Mouse (Mus musculus): ENCODE measurements around the gene Agbl1. TPM values are rescaled to one million over a fixed set of nuclear protein-coding genes. Genes with fewer than 3 reads are reported as not detected.

The Agbl1 gene
- total RNA-seq, 1 experiment, result not detected

DNA sequence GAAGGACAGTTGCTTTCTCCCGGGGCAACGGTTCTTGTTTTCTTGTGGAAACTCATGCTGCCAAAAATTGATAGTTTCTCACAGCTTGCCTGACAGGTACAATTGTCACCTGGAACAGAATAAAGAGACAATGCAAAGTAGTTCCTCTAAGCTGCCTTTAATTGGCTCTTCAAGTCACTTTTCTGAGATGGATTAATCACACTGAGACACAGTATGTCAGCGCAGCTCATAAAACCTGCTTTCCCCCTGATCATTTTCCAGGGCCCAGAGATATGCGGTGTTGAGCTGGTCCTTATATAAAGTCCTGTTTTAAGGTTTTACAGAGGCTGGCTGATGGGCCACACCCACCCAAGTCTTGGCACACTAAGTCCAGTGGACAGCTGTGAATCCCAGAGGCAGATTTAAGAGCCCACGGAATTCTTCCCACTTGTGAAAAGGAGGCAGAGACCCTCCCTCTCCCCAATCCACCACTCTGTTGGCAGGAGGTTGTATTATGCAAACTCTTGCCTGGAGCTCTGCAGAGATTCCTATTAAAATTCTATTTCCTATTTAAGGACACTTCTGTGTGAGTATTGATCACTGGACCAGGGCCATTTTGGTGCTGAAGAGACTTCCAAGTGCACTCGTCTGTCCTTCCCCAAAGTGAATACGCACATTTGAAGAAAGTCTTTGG, 9.8 kb upstream of the Agbl1 start:
- H3K4me1 ChIP-seq (ENCODE audit: control insufficient read depth in 2 of 2, insufficient read depth in 2 of 2, low read length in 2 of 2, poor library complexity in 1 of 2), result no peaks in the 10 kb centered on the region
- DNase-seq (ENCODE audit: low read depth, low spot score), result no peak
- no peak overlapping the region for H3K9ac ChIP-seq (ENCODE audit: insufficient read depth, low read depth, low read length, poor library complexity, severe bottlenecking)
- no peak overlapping the region for H3K27ac ChIP-seq (ENCODE audit: insufficient read depth, low read depth, low read length, poor library complexity, severe bottlenecking)
- no peaks in the 10 kb centered on the region for H3K9me3 ChIP-seq (ENCODE audit: control insufficient read depth, insufficient read depth, low read depth, low read length)
- no peaks in the 10 kb centered on the region for H3K36me3 ChIP-seq (ENCODE audit: control insufficient read depth, insufficient read depth, low read length, poor library complexity, severe bottlenecking)
- TF ChIP-seq CHD2 (IDR thresholded peaks at IDR 0.05; ENCODE audit: low read depth, low read length) (no peak), HCFC1 (IDR thresholded peaks at IDR 0.05; ENCODE audit: borderline replicate concordance, insufficient read depth, low read length) (no peak), ZNF384 (IDR thresholded peaks at IDR 0.05; ENCODE audit: low read depth, low read length) (no peak), MAFK (IDR thresholded peaks at IDR 0.05; ENCODE audit: insufficient read depth, low read depth, low read length) (no peak), ZC3H11A (IDR thresholded peaks at IDR 0.05; ENCODE audit: borderline replicate concordance, low read depth, low read length) (no peak)
- in situ Hi-C loops (cut with MboI; ENCODE audit: low sequenced_read_pairs in 2 of 2, unreplicated experiment in 2 of 2), result no loop called here
- no peak overlapping the region for H3K4me3 ChIP-seq (ENCODE audit: insufficient read depth in 1 of 2, low read depth in 1 of 2, low read length in 2 of 2, poor library complexity in 1 of 2, severe bottlenecking in 1 of 2)

DNA sequence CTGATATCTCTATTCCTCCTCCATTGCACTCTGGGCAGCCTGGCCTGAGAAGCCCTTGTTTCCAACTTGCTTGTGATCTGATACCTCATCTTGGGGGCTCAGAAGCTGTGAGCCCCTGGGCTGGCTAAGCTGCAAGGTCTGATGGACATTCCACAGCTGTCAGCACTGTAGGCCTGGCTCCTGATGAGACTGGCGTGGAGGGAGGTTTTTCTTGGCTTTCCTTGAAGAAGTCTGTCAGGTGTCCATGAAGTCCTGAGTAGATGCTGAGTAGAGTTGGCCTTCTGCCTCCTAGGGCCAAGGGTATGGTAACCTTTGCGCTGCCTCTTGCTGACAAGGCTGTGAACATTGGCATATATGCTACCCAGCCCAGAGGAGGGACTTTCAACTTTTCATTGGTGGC, 7.0 kb upstream of the Agbl1 start:
- H3K9ac ChIP-seq (ENCODE audit: insufficient read depth, low read depth, low read length, poor library complexity, severe bottlenecking), result no peak overlapping the region
- DNase-seq (ENCODE audit: low read depth, low spot score), result no peak
- no peak for TF ChIP-seq CHD2 (IDR thresholded peaks at IDR 0.05; ENCODE audit: low read depth, low read length)
- no peak for TF ChIP-seq HCFC1 (IDR thresholded peaks at IDR 0.05; ENCODE audit: borderline replicate concordance, insufficient read depth, low read length)
- TF ChIP-seq ZC3H11A (IDR thresholded peaks at IDR 0.05; ENCODE audit: borderline replicate concordance, low read depth, low read length), result no peak
- no peak for TF ChIP-seq MAFK (IDR thresholded peaks at IDR 0.05; ENCODE audit: insufficient read depth, low read depth, low read length)
- TF ChIP-seq ZNF384 (IDR thresholded peaks at IDR 0.05; ENCODE audit: low read depth, low read length), result no peak
- no peaks in the 10 kb centered on the region for H3K9me3 ChIP-seq (ENCODE audit: control insufficient read depth, insufficient read depth, low read depth, low read length)
- H3K27ac ChIP-seq (ENCODE audit: insufficient read depth, low read depth, low read length, poor library complexity, severe bottlenecking), result no peak overlapping the region
- no peaks in the 10 kb centered on the region for H3K4me1 ChIP-seq (ENCODE audit: control insufficient read depth in 2 of 2, insufficient read depth in 2 of 2, low read length in 2 of 2, poor library complexity in 1 of 2)
- H3K4me3 ChIP-seq (ENCODE audit: insufficient read depth in 1 of 2, low read depth in 1 of 2, low read length in 2 of 2, poor library complexity in 1 of 2, severe bottlenecking in 1 of 2), result no peak overlapping the region
- no peaks in the 10 kb centered on the region for H3K36me3 ChIP-seq (ENCODE audit: control insufficient read depth, insufficient read depth, low read length, poor library complexity, severe bottlenecking)
- in situ Hi-C loops (cut with MboI; ENCODE audit: low sequenced_read_pairs in 2 of 2, unreplicated experiment in 2 of 2), result no loop called here

DNA sequence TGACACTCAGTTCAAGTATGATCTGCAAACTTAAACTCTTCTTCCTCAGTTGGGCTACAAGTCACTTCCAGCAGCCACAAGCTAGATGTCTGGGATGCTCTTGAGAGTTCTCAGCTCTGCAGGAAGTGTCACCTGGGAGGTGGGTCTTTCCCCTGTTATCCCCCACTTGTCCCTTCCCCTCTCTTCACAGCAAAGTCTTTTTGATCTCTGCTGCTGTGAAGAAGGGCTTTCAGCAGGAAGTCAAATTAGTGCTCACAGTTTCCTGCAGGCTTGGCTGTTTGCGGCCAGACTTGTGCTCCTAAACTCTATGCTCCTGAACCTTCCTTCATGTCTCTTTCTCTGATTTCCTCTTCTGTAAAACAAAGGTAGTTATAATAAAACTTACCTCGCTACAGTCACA, 806 bp upstream of the Agbl1 start:
- no peak for TF ChIP-seq HCFC1 (IDR thresholded peaks at IDR 0.05; ENCODE audit: borderline replicate concordance, insufficient read depth, low read length)
- no peak for TF ChIP-seq ZNF384 (IDR thresholded peaks at IDR 0.05; ENCODE audit: low read depth, low read length)
- TF ChIP-seq MAFK (IDR thresholded peaks at IDR 0.05; ENCODE audit: insufficient read depth, low read depth, low read length), result no peak
- TF ChIP-seq CHD2 (IDR thresholded peaks at IDR 0.05; ENCODE audit: low read depth, low read length), result no peak
- TF ChIP-seq ZC3H11A (IDR thresholded peaks at IDR 0.05; ENCODE audit: borderline replicate concordance, low read depth, low read length), result no peak
- no peak overlapping the region for H3K4me3 ChIP-seq (ENCODE audit: insufficient read depth in 1 of 2, low read depth in 1 of 2, low read length in 2 of 2, poor library complexity in 1 of 2, severe bottlenecking in 1 of 2)
- H3K4me1 ChIP-seq (ENCODE audit: control insufficient read depth in 2 of 2, insufficient read depth in 2 of 2, low read length in 2 of 2, poor library complexity in 1 of 2), result no peaks in the 10 kb centered on the region
- in situ Hi-C loops (cut with MboI; ENCODE audit: low sequenced_read_pairs in 2 of 2, unreplicated experiment in 2 of 2), result no loop called here
- no peak overlapping the region for H3K27ac ChIP-seq (ENCODE audit: insufficient read depth, low read depth, low read length, poor library complexity, severe bottlenecking)
- H3K9ac ChIP-seq (ENCODE audit: insufficient read depth, low read depth, low read length, poor library complexity, severe bottlenecking), result no peak overlapping the region
- H3K36me3 ChIP-seq (ENCODE audit: control insufficient read depth, insufficient read depth, low read length, poor library complexity, severe bottlenecking), result no peaks in the 10 kb centered on the region
- no peaks in the 10 kb centered on the region for H3K9me3 ChIP-seq (ENCODE audit: control insufficient read depth, insufficient read depth, low read depth, low read length)
- DNase-seq (ENCODE audit: low read depth, low spot score), result no peak

DNA sequence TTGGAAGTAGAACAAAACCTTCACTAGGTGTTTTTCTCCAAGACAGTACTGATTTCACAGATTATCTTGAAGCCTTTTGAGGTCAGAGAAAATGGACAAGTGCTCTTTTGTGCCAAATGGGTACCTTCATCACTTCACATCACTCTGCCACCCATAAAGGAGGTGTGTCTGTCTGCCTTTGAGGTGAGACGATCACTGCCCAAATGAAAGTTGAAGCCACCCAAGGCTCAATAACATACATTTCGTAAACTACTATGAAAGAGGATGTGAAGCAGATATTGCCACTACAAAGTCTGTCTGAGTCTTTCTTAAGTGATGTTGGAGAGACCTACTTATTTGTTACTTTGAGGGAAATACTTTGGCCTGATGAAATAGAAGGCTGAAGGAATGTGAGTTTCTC, 4.6 kb downstream of the Agbl1 start:
- no peak for DNase-seq (ENCODE audit: low read depth, low spot score)
- Histone ChIP-seq H3K9me3 (ENCODE audit: control insufficient read depth, insufficient read depth, low read depth, low read length) (no peaks in the 10 kb centered on the region), H3K9ac (ENCODE audit: insufficient read depth, low read depth, low read length, poor library complexity, severe bottlenecking) (no peak overlapping the region), H3K4me3 (ENCODE audit: insufficient read depth in 1 of 2, low read depth in 1 of 2, low read length in 2 of 2, poor library complexity in 1 of 2, severe bottlenecking in 1 of 2) (no peak overlapping the region), H3K36me3 (ENCODE audit: control insufficient read depth, insufficient read depth, low read length, poor library complexity, severe bottlenecking) (no peaks in the 10 kb centered on the region), H3K4me1 (ENCODE audit: control insufficient read depth in 2 of 2, insufficient read depth in 2 of 2, low read length in 2 of 2, poor library complexity in 1 of 2) (no peaks in the 10 kb centered on the region), H3K27ac (ENCODE audit: insufficient read depth, low read depth, low read length, poor library complexity, severe bottlenecking) (no peak overlapping the region)
- in situ Hi-C loops (cut with MboI; ENCODE audit: low sequenced_read_pairs in 2 of 2, unreplicated experiment in 2 of 2), result no loop called here
- TF ChIP-seq HCFC1 (IDR thresholded peaks at IDR 0.05; ENCODE audit: borderline replicate concordance, insufficient read depth, low read length) (no peak), ZC3H11A (IDR thresholded peaks at IDR 0.05; ENCODE audit: borderline replicate concordance, low read depth, low read length) (no peak), MAFK (IDR thresholded peaks at IDR 0.05; ENCODE audit: insufficient read depth, low read depth, low read length) (no peak), CHD2 (IDR thresholded peaks at IDR 0.05; ENCODE audit: low read depth, low read length) (no peak), ZNF384 (IDR thresholded peaks at IDR 0.05; ENCODE audit: low read depth, low read length) (no peak)

All from ES-E14 (cell line).